Mouse (Mus musculus) fibroblast of lung, adult 2 months (primary cell): Measurements from ENCODE around the gene Trpv2.

Experiments used
- DNase-seq: peaks from one replicate; pipeline ENCODE4 v3.0.0-alpha.2; 2011; ENCODE audit warnings: low read depth

Trpv2 gene

GRCm38 (mm10) chr11:62558961-62559646 is 15.2 kb upstream of the Trpv2 start:
- DNase-seq = peak; percentile 70

- no peak for DNase-seq
Observed at GRCm38 (mm10) chr11:62560463-62561016, 13.7 kb upstream of the Trpv2 start.

- DNase-seq = no peak
Observed at GRCm38 (mm10) chr11:62563590-62563989, 10.7 kb upstream of the Trpv2 start.

- DNase-seq = no peak
Observed at GRCm38 (mm10) chr11:62565747-62566146, 8.5 kb upstream of the Trpv2 start.

GRCm38 (mm10) chr11:62566211-62566610 is 8.1 kb upstream of the Trpv2 start:
- no peak for DNase-seq

- DNase-seq = no peak
Observed at GRCm38 (mm10) chr11:62568300-62568699, 6.0 kb upstream of the Trpv2 start.

- DNase-seq = no peak
Observed at GRCm38 (mm10) chr11:62574703-62575085, 408 bp downstream of the Trpv2 start.

GRCm38 (mm10) chr11:62575297-62575658 is 992 bp downstream of the Trpv2 start:
- DNase-seq = no peak

GRCm38 (mm10) chr11:62575659-62576438 is 1.6 kb downstream of the Trpv2 start:
- no peak for DNase-seq

- DNase-seq = no peak
Observed at GRCm38 (mm10) chr11:62576530-62577152, 2.4 kb downstream of the Trpv2 start.

GRCm38 (mm10) chr11:62583031-62583430 is 8.7 kb downstream of the Trpv2 start:
- no peak for DNase-seq

- no peak for DNase-seq
Observed at GRCm38 (mm10) chr11:62584671-62585206, 10.5 kb downstream of the Trpv2 start.

GRCm38 (mm10) chr11:62587034-62587433 is 12.7 kb downstream of the Trpv2 start:
- DNase-seq = no peak

- DNase-seq = no peak
Observed at GRCm38 (mm10) chr11:62589391-62589790, 15.1 kb downstream of the Trpv2 start.

- no peak for DNase-seq
Observed at GRCm38 (mm10) chr11:62591026-62591425, 16.7 kb downstream of the Trpv2 start.

- no peak for DNase-seq
Observed at GRCm38 (mm10) chr11:62591904-62592575, 17.8 kb downstream of the Trpv2 start.

- DNase-seq = no peak
Observed at GRCm38 (mm10) chr11:62598571-62598970, 24.3 kb downstream of the Trpv2 start.

- DNase-seq = no peak
Observed at GRCm38 (mm10) chr11:62601732-62602618, 27.7 kb downstream of the Trpv2 start.

GRCm38 (mm10) chr11:62602619-62603311 is 28.5 kb downstream of the Trpv2 start:
- DNase-seq = peak; percentile 93

GRCm38 (mm10) chr11:62603312-62604056 is 29.2 kb downstream of the Trpv2 start:
- no peak for DNase-seq
